Mouse (Mus musculus): Measurements from ENCODE around the gene Tagap1. TPM values are rescaled to one million over a fixed set of nuclear protein-coding genes. Genes with fewer than 3 reads are reported as not detected.

Gene Tagap1
- total and polyA plus RNA-seq, 2 experiments from 2014 or later: 40.7 to 52.7 TPM

Other genes starting within 250 kb of the Tagap1 start
- gene Ezr, start 178.4 kb downstream of the Tagap1 start, total RNA-seq (2014; rRNA removed): 44.7 and 52.6 TPM in 2 replicates
- gene Ezr, start 178.4 kb downstream of the Tagap1 start, polyA plus RNA-seq (2015; fragmentation: Nextera tagmentation; extraction: Ambion mirVana): 62.4 and 72.7 TPM in 2 replicates
- gene Rsph3b, start 12.5 kb downstream of the Tagap1 start, total RNA-seq (2014; rRNA removed): 27.4 and 35.5 TPM in 2 replicates
- 54.3 and 56.4 TPM in 2 replicates for gene Rsph3b, start 12.5 kb downstream of the Tagap1 start, polyA plus RNA-seq (2015; fragmentation: Nextera tagmentation; extraction: Ambion mirVana)
- 12.5 and 24.9 TPM in 2 replicates for gene Rnaset2b, start 9.5 kb upstream of the Tagap1 start, total RNA-seq (2014; rRNA removed)
- 150 and 167 TPM in 2 replicates for gene Rnaset2b, start 9.5 kb upstream of the Tagap1 start, polyA plus RNA-seq (2015; fragmentation: Nextera tagmentation; extraction: Ambion mirVana)
- gene Gm49721, start 17.7 kb upstream of the Tagap1 start, total RNA-seq (2014; rRNA removed): 6.1 and 7.2 TPM in 2 replicates
- 0.54 TPM in 1 of 2 replicates, not detected in the other for gene Gm49721, start 17.7 kb upstream of the Tagap1 start, polyA plus RNA-seq (2015; fragmentation: Nextera tagmentation; extraction: Ambion mirVana)
- gene Gm1604a, start 64.4 kb upstream of the Tagap1 start, total RNA-seq (2014; rRNA removed): not detected in 2 replicates
- 0.20 and 0.44 TPM in 2 replicates for gene Gm1604a, start 64.4 kb upstream of the Tagap1 start, polyA plus RNA-seq (2015; fragmentation: Nextera tagmentation; extraction: Ambion mirVana)
- 32.7 and 38.9 TPM in 2 replicates for gene Rps6ka2, start 209.0 kb upstream of the Tagap1 start, total RNA-seq (2014; rRNA removed)
- 14.0 and 15.4 TPM in 2 replicates for gene Rps6ka2, start 209.0 kb upstream of the Tagap1 start, polyA plus RNA-seq (2015; fragmentation: Nextera tagmentation; extraction: Ambion mirVana)